Mouse (Mus musculus): ENCODE measurements around the gene Acadm.
A peak's percentile ranks its signal among the peaks of the same experiment; 100 is the strongest.

The Acadm gene

DNA sequence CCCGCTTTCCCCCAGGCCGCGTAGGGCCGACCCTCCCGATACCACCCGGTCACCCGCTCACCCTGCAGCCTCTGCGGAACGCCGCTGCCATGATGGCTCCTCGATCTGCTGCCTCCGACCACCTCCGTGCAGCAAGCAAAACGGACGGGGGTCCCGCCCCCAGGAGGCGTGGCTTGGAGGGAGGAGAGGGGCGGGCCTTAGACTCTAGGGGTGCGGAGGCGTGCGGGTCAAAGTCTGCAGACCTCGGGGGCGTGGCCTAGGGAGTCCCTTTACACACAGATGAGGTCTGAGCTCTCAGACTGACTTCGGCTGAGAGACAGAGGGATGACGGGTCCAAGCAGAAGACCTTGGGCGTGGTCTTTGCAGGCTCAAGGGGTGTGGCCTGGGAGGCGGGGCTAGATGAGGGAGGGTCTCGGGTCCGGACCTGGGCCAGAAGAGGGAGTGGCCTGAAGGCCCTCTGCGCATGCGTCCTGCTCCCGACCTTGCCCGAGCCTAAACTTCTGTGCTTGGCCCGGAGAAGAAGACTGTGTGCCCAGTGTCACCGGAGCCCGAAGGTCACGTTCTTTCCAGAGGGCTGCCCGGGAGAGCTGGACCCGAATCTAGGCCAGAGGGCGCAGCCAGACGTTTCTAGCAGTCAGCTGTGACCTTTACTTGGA, at the start of gene Acadm:
Gene Acadm, minus strand, starts transcription at position 298 of the 656 bp plus-strand sequence.
- DNase-seq: peak; percentile 98 to 99

DNA sequence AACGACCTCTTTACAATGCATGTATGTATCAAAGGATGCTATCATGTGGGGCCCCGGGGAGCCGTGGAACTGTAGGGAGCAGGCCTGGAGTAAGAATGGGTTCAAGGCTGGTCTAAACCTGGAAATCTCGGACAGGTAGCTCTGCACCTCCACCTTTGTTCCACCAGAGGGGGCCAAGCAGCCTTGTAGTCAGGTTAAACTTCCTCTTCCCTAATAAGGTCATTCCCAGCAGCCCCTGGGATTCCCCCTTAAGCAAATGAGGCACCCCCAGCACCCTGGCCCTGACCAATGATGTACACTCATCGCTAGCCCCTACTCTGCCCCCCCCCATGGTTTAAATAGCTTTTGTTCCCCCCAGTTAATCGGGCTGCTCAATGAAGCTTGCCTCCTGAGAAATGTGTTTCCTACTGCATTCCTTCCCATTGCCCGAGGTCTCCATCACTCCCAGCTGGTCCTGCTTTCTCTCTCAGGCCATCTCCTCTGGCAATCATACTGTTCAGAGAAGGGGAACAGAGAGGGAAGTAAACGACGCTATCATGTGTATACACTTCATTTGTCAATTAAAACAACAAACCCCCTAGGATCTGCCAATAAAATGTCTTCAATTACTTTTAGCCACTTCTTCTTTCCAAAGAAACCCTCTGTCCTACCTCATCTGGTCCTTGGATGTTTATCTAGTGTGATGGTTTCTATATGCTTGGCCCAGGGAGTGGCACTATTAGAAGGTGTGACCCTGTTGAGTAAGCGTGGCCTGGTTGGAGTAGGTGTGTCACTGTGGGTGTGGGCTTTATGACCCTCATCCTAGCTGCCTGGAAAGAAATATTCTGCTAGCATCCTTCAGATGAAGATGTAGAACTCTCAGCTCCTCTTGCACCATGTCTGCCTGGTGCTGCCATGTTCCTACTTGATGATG, 40.3 kb upstream of the Acadm start:
- DNase-seq: peak in 1 of 2 experiments; percentile 9

DNA sequence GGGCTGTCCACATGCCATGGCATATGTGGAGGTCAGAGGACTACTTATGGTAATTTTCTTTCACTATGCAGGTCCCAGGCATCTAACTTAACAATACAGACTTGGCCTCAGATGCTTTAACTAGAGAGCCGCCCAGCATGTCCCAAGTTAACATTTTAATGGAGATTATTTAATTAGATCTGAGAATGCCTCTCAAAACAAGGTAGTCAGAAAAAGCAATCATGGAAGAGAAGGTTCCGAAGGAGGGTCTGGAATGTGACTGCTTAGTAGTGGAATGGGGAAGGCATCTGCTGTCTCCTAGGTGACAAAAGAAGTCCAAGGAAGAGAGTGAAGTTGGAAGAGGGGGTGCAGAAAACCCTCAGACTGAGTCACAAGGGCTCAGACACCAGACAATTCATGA, 36.2 kb upstream of the Acadm start:
- no peak for DNase-seq

DNA sequence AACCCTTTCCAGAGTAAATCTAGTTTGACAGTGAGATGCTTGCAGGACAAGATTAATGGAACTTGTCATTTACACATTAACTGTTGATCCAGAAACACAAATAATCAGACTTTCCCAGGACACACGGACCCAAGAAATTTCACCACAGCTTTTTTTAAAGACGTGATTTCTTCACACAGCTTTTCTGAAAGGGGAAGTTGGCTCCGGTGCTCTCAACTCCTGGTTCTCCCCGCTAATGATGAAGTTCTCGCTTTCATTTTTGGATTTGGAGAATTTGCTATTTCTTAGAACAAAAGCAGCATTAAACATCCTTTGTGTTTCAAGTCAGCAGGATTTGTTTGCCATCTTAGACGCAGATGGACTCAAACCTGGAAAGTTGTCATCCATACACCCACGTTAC, 31.4 kb upstream of the Acadm start:
- no peak for DNase-seq

GRCm38 (mm10) chr3:153975060-153975459, 30.6 kb upstream of the Acadm start:
- DNase-seq: no peak

DNA sequence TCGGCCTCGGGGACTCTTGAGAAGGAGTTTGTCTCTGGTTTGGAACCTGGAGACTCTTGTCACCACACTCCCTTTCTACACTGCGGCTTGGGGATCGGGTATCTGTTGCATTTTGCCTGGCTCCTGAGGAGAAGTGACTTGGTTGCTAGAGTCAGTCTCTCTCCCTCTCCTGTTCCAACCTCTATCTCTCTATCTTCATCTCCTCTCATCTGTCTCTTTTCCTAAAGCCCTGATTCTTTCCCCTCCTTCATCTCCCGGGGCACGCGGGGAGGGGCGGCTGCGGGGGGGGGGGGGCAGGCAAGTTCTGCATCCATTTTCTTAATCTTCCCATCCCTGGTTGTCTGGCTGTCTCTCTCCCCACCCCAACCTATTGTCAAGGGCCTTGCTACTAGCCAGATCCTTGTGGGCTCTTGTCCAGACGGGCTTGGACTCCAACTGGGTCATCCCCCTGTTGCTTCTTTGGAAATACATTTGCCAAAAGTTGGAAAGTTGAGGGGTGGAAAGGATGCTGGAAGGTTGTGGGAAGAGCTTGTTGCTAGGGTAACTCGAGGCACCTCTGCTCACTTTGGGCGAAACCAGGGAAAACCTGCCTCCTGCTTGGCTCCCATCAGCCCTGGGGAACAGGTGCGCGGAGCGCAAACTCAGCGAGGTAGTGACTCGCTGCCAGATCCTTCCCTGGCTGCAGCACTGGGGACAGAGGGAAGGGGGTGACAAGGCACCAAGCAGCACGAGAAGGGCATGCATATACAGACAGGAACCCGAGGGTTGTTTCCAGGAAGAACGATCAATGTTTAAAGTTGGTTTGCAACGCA, 29.7 kb upstream of the Acadm start:
- DNase-seq: no peak

DNA sequence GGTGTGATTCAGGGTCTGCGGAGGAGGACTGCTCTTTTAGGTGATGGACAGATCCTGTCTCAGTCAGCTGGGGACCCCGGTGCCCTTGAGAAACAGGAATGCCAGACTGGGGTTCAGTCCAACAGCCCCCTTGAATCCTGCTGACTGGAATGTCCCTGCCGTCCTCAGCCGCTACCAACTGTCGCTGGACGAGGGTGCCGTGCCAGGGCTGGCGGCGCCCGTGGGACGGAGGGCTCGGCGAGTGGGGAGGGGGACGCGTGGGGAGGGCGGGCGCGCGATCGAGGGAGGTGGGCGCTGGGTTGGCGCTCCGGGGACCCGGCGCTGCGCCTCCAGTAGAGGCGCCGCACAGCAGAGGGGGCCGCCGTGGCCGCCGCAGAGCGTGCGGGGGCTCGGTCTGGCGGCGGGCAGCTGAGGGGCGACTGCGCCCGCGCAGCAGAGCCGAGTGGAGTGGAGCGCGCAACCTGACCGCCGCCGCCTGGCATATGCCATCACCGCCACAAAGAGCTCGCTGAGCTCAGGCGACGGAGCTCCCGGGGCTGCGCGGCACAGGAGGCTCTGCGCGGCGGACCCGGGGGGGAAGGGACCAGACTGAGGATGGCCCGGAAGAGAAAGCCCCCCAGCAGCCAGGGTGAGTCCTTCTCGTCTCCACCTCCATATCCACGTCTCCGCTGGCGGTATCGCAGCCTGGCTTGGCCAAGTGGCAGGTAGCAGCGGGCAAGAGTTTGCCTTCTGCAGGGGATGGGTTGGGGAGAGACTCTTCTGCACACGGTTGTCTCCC, 28.9 kb upstream of the Acadm start, which contains the start of gene Slc44a5:
Gene Slc44a5, plus strand, starts transcription at position 266 of the 778 bp plus-strand sequence.
- DNase-seq: no peak

- DNase-seq: no peak
These were observed 25.0 kb upstream of the Acadm start for GRCm38 (mm10) chr3:153969451-153969850.

- peak; percentile 10 to 21 for DNase-seq
These were observed 24.1 kb upstream of the Acadm start for GRCm38 (mm10) chr3:153968549-153968948.

DNA sequence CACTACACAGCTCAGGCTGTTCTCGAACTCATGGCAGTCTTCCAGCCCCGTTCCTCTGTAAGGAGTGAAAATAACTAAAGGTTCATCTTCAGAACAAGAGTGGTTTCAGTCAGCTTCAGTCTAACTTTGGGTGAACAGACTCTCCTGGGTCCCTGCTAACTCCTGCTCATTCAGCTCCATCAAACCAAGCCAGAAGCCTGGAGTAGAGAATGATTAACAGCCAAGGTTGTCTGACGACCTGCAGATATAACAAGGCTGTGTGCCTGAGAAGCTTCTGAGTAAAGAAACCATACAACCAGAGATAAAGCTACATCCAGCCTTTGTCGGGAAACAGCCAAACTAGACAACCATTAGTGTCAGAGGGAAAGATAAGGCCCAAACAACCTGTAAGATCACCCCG, 23.0 kb upstream of the Acadm start:
- DNase-seq: no peak

DNA sequence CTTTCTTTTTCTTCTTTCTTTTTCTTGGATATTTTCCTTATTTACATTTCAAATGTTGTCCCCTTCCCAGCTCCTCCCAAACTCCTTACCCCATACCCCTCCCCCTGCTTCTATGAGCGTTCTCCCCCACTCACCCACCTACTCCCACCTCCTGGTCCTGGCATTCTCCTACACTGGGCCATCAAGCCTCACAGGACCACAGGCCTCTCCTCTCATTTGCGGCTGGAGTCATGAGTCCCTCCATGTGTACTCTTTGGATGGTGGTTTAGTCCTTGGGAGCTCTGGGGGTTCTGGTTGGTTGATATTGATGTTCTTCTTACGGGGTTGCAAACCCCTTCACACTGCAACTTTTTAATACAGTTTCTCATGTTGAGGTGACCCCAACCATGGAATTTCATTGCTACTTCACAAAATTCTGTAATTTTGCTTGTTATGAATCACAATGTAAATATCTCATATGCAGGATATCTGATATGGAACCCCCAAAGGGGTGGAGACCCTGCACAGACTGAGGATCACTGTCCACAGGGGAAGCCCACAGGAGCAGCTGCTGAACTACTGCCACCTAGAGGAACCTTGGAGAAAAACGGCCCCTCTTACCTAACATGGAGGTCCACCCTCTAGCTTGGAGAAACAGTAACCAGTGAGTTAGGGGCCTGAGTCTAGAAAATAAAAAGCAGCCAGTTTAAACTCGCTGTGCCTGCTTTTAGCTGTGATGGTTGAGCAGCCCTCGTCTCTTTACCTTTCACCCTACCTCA, 17.4 kb upstream of the Acadm start:
- DNase-seq: peak in 1 of 2 experiments; percentile 13

GRCm38 (mm10) chr3:153960884-153961283, 16.5 kb upstream of the Acadm start:
- no peak for DNase-seq

- DNase-seq: no peak
These were observed 15.3 kb upstream of the Acadm start for GRCm38 (mm10) chr3:153959731-153960207.

- no peak for DNase-seq
These were observed 14.8 kb upstream of the Acadm start for GRCm38 (mm10) chr3:153959035-153959730.

- no peak for DNase-seq
These were observed 13.5 kb upstream of the Acadm start for GRCm38 (mm10) chr3:153957916-153958315.

DNA sequence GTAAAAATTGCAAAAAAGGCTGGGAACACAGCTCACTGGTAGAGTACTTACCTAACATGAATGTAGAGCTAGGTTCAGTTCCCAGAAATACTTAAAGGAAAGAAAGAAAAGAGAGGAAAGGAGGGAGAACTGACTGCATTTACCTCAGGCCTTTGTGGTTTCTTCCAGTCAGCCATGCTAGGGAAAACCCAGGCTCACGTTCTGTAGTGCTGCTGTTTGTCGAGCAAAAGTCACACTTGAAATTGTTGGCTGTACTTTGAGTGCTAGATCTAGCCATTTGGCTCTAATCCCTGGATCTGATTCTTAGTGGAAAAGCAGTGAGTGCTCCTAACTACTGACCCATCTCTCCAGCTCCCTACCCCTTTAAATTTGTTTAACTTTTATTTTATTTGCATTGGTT, 3.7 kb upstream of the Acadm start:
- DNase-seq: no peak

DNA sequence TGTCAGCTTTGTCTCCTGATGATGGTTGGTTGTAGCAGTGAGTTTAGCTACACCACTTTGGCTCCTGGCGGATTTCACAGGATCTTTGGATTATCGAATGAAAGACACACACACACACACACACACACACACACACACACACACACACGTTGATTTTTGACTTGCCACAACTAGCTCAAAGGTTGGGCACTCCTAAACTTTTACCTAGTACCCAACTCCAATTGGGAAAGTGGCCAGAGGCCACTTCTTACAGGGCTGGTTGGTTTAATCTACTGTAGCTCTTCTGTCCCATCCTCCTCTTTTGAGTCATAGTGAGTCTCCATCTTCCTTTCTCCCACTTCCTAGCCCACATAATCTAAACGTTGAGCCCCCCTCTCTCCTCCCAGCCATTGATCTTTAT, 2.8 kb upstream of the Acadm start:
- no peak for DNase-seq

DNA sequence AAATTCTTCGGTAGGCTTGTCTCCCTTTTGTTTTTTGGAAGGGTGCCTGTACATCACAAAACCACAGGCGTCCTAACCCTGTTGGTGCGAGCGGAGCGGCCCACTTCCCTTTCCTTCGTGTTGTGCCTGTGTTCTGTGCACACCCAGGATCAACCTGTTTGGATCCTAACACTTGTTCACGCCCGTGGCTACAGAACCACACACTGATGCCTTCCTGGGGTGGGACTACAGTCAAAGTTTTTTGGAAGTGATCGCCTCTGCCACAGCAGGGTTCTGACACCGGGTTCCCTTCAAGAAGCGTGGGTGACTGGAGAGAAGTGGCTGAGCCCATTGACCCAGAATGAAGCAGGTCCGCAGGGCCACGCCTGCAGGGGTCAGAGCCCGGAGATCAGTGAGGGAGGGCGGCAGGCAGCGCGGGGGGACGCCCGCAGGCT, 514 bp downstream of the Acadm start:
- no peak for DNase-seq

DNA sequence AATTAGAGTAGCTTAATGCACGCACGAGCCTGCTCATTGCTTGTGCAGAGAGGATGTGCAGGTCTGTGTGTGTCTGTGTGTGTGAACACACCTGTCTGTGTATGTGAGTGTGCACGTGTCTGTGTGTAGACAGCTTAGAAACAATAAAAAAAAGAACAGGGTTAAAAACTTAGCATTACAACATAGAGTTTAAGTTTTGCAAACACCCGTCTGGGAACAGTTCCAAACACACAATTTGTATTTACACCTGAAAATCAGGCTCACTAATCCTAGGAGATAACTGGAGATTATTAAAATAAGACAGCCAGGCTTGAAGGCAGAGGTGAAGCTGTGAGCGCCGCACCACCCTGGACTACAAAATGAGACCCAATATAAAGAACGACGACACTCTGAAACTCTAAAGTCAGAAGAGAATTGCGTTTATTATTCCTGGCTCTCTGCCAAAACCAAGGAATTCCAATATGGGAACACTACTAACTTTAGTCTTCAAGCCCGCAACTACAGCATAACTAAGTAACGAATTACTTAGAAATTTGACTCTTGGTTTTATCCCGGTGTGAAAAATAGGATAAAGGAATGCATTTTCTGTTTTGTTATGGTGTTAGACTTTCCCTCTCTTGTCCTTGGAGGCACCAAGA, 1.3 kb downstream of the Acadm start:
- no peak for DNase-seq

- no peak for DNase-seq
These were observed 2.8 kb downstream of the Acadm start for GRCm38 (mm10) chr3:153941613-153942012.
